Mouse (Mus musculus) cerebellum, adult 11 months (tissue): Measurements from ENCODE around the gene Eml6.
"Not testable (repeated sequence)": the region's sequence is repeated elsewhere in the genome, so short reads cannot be mapped to it uniquely, and the experiment has no call there.

Source experiments
- DNase-seq: peaks from one replicate; pipeline ENCODE4 v3.0.0; 2022

Gene Eml6

DNA sequence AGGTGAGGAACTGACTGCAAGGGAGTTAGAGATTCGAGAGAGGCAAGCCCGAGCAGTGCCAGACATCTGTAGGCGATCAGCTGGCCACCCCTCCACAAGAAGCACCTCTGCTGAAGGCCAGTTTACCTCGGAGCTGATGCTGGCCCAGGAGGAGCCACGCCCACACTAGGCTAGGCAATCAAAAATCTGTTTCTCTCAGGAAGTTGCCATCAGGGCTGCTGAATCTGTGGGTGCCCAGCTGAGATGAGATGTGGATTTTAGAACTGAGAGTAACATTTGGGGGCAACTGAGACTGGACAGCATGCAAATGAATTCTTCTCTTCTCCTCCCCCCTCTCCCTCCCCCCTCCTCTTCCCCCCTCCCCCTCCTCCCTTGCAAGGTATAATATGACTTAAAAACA is 238.4 kb downstream of the Eml6 start:
- DNase-seq, result no peak

DNA sequence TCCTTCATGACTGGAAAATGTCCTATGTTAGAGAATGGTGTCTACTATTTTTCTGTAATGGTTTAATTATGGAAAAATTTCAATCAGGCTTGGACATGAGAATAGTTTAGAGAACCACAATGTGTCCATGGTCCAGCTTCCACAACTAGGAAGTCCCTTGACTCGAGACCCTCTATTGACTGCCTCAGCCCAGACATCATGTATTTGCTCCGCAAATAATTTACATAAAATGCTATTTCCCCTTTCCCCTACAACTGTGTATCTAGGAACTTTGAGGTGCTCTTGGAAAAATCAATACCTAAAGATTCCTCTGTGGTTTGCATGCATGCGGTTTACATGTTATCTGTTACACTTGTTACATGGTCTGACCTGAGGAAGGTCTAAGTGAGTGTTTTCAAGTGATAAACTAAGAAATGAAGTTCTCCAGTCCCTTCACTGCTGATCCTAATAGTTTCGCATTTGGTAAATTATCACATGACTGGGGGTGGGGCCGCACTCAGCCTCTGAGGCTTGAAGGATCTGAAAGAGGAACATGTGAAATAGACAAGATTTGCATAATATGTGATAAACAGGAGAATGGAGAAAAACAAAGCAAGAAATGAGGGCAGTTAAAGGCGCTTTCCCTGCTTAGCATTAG is 239.1 kb downstream of the Eml6 start:
- DNase-seq, result no peak

DNA sequence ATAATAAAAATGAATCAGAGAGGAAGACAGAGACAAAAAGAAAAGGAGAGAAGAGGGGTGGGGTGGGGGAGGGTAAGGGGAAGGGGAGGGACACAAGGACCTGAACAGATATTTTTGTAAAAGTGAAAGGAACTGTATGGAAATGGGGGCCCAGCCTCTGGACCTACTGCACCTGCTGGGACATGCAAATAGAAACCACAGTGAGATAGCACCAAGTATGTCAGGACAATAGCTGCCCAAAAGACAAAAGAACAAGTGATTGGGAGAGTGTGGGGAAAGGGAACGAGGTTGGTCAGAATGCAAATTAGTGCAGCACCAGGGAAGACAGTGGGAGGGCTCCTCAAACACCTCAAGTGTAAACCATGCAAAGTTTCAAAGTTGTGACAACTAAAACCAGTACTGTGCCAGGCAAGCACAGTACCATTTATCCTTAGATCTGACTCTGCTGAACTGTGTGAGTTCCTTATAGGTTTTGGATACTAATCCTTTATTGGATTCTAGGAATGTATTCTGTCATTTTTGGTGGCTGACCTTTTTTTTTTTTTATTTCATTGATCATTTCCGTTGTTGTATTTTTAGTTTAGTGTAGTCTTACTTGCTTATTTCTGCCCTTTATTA is 246.3 kb downstream of the Eml6 start:
- no peak for DNase-seq

DNA sequence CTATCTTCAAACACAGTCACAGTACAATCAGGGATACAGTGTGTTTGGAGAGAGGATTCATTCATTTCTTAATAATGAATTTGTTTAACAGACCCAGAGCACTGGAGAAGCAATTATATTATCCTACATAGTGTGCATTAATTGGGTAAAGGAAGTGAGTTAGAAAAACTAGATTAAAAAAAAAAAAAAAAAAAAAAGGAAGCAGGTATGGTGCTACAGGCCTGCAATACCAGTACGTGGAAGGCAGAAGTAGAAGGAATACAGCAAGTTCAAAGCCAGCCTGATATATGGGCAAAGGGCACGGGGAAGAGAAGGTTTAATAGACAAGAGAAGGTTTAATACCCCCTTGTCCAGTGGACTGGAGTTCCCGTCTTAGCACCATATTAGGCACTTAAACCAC is 246.9 kb downstream of the Eml6 start:
- no peak for DNase-seq

DNA sequence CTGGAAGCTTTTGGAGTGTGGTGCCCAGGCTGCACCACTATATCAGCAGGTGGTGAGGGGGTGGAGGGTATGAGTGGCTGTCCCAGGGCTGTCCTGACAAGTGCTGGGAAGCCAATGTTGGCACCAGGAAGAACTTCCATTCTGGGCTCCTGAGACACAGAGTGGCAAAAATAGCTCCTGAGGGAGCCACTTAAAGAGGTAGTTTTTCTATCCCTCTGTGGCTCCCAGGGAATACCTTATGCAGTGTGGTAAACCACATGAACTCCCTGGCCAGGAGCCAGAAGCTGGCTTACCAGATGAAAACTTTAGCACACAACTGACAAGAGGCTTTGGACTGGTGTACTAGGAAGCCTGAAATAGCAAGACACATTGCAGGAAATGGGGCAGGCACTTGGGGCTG is 247.9 kb downstream of the Eml6 start:
- no peak for DNase-seq

DNA sequence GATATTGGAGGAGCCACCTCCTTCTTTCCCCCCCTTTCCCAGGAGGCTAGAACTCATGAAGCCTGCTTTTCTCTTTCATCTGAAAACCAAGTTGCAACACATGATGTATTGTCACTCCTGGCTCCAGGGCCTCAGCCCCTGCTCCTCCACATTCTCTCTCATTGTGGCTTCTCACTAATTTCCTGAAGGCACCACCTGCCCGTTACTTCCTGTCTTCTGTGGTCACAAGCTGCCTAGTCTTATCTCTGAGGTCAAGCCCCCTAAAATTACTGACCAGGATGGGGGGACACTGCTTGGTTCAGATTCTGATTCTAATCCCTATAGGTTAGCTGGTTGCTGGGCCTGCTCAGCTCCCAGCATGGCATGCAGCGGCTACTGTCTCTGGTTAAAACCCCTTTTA is 251.1 kb downstream of the Eml6 start:
- DNase-seq, result no peak

DNA sequence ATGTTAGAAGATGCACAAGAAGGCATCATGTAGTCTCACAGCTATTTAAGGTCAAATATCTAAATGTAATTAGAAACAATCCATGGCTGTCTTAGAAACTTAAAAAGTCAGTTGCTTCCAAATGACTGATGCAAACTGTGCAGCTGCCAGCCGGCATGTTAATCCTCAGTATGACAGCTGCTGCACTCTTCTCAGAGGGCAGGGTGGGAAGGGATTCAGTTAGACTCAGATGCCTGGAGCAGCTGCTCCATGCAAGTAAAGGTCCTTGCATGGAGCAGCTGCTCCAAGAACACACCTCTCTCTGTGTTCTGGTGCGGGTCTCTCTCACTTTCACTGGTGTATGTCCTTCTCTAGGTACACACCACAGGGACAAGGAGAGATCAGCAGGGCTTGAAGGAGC is 251.5 kb downstream of the Eml6 start:
- no peak for DNase-seq

DNA sequence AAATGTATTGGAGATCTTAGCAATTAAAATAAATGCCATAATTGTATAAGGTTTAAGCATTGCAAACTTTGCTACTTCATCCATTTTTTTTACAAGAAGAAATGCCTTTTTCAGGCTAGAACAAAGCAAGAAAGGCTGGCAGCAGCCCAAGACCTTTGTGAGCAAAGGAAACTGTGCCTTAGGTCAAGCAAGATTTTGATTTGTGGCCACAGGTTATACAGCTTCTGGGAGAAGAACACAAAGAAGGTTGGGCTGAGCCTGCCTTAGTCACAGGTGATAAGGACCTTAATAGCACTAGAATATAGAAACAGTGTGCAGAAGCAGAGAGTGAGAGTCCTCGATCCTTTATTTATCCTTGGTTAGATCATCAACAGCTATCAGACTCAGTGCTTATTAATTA is 253.6 kb downstream of the Eml6 start:
- DNase-seq, result no peak

DNA sequence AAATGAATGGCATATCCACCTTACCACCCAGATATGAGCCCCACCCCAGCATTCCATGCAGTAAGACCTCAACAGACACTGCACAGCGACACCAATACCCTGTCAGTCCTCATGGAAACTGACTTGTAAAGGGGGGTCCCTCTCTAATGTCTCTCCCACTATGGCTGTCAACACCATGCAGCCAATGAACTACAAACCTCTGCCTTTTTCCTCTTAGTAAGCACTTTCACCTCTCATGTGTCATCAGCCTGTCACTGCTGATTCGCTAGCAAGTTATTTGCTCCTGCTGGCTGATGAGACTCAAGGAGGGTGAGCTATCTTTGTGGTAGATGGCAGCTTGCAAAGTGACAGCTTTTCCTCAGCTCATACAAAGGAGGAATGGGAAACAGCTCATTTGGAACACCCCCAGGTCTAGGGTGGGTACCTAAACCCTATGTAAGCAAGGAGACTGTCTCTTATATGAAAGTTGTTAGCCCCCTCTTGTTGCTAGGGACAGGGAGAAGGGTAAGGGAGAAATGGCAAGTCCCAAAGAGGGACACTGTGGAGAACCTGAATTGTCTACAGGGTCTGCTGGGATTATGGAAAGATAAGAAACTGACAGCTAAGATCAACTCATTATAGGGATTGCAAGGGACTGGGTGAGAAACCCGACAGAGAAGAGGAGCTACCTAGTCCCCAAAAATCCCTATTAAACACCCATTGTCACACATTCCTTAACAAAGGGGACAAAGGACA is 255.0 kb downstream of the Eml6 start:
- no peak for DNase-seq

DNA sequence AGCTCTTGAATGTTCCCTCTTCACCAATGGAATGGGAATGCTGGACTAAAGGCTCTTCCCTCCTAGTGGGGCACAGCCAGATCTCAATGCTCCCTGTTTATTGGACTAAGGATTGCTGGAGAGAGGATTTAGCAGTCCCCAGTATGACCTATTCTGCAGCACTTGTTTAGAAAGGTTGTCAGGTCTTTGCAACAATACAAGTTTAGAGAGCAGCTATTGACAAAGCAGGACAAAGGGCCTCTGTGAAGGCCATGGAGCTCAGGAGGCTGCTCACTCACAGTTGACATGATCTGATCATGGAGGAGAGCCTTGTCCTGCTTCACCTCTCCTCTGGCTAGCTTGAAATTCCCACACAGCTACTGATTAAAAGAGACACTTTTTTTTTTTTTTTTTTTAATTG is 257.3 kb downstream of the Eml6 start:
- no peak for DNase-seq

DNA sequence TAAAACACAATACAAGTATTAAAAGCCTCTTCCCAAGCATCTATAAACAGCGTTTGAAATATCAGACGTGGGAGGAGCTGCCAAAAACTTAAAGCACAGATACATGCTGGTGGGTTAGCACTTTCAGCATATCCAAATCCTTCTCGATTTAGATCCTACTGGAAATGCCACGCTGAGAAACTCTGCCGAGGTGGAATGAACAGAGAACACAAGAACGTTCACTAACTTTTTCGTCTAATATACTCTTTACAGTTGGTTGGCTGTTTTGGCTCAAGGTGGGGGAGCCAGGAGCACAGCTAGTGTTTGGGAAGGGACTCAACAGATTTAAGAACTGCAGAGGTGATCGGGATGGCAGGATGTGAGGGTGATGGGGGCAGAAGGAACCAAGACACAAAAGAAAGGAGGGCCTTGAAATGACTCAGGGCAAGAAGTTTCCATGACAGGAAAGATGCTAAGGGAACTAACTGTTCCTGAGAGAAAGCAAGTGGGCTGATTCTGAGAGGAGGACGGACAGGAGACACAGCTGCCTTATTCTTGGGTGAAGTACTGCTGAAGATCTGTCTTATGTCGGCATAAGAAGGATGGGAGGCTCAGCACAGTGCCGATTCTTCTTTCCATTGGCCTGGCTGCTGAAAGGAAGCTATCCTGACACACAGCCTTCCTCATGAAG is 259.4 kb downstream of the Eml6 start:
- DNase-seq, result no peak

DNA sequence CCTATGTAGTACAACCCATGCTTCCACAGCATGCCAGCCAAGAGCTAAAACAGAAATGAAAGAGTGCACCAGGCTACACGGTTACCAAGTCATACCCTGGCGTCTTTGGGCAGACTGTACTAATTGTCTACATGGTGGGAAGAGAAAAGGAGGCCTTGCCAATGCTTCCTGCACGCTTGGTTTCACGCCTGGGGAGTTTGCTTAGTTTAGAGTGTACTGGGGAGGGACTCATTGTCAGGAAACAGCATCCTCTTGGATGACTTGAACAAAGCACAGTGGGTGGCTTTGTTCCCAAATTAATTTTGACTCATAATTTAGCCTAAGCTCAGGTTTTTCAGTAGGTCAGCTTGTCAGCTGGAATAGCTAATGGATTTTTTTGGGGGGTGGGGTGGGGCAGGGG is 260.8 kb downstream of the Eml6 start:
- peak; percentile 41 for DNase-seq

DNA sequence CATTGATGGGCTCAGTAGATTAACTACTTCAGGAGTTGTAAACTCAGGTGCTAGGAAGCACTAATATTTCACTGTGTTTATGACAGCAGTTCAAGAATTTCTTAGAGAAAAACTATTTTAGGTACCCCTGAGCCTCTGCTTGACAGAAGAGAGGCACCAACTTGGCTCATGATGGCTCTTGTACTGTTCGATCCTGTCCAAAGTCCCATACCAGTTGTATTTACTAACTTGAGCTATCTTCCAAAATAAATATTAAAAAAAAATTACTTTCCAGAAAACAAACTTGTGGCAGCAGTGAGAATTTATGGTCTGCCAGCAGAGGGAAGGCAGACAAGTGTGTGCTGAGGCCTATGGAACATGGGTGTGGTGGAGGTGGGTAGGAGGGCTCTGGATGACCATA is 263.1 kb downstream of the Eml6 start:
- no peak for DNase-seq

DNA sequence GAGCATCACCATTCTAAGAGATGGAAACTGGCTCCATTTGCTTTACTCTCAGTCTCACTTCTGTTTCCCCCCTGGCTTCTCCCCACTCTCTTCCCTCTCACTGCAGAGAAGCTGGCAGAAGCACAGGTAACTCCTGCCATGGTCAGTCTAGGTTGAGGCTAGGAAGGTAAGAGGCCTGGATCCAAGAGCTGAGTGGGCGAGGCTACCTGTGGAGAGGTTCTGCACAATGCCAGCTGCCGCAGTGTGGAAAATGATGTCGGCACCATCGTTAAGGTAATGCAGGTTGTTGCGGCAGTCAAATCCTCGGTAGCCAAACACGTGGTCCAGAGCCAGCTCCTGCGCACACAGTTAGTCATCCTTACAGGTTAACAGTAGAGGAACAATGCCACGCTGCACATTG is 264.4 kb downstream of the Eml6 start:
- DNase-seq, result no peak

DNA sequence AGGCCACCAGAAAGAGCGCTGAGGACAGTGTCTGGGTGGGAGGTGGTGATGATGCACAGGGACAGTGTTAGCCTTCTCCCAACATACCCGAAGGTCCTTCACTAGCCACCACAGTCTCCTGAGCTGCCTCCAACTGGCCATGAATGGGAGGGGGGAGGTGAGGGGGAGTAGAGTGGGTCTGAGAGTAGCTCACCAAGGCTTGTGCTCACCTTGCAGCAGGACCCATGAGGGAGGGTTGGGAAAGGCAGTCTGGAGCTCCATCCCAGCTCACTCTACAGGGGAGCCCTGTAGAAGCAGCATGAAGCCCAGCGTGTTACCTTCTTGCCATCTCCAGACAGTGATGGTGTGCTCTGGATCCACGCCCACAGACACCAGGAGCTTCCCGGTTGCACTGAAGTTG is 267.2 kb downstream of the Eml6 start:
- no peak for DNase-seq

DNA sequence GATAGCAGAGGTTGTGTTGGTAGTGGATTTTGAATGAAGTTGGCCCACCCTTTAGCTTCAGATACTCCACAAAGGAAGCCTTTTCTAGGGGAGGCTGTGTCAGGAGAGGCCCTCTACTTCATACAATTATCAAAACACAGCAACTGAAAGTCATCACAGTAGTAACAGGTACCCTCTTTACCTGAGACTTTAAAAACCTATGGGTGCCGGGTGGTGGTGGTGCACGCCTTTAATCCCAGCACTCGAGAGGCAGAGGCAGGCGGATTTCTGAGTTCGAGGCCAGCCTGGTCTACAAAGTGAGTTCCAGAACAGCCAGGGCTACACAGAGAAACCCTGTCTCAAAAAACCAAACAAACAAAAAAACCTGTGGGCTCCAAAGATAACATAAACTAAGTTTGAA is 269.8 kb downstream of the Eml6 start:
- not testable (repeated sequence) for DNase-seq

DNA sequence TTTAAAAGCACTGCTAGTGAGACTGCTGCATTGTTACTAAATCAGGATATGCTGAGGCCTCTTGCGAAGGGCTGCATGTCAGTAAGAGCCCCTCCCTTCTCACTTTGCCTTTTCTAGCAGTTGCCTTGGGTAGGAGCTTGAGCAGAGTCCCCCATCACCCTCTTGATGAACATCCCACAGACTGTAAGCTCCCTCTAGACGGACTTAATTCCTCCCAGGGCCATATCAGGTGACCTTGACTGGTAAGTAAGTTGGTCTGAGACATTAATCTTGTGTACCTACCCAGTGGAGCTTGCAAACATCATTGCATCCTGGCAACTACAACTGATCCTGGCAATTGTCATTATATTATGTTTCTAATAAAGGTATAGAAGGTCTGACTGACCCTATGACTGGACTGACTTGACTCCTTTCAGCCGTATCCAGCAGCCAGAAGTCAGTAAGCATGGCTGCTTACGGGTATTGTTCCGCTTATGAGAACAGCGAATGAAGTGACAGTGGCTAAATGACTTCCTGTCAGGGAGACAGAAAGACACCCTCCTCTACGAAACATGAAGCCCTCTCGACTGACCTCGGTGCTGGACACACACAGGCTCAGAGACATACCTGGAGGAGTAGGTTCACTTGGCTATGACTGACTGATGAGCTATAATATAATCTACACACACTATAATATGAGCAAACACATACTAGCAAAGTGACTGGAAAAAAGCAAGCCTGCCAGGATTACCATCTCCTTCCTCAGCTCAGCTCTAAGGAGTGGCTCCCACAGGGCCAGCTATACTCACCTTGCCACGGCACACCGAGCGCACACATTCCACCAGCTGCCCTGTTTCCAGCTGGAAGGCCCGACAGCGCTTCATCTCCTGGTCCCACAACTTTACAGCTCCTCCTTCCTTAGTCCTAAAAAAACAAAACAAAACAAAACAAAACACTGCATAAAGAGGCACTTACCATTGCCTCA is 273.9 kb downstream of the Eml6 start:
- DNase-seq, result no peak

DNA sequence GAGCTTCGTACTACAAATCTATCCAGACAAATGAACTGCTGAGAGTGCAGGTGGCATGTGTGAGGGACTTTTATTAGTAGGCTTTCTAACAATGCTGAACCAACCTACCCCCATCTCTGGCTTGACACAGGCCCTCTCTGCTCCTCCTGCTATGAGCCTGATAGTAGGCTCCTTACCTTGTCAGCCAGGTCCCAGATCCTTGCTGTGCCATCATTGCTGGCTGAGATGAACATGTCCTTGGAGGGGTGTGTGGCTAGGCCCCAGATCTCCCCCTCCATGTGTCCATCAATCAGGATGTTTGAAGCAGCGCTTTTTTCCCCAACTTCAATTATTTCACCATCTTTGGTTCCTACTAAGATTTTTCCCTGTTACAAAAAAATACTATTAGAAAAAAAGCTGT is 274.8 kb downstream of the Eml6 start:
- no peak for DNase-seq

DNA sequence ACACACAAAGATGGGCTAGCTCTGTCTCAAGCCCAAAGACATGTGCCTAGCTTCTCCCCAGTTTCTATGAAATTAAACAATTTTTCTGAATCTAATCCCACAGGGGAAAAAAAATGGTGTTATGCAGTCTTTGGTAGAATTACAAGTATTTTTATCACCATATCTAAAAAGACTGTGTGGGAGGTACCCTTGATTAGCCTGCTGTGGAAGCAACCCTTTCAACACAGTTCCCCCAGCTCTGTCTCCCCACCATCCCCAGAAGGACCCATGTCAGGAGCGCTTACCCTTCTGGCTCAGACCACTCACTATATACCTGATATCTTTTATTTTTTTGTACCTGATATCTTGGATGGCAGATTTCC is 276.4 kb downstream of the Eml6 start:
- no peak for DNase-seq

DNA sequence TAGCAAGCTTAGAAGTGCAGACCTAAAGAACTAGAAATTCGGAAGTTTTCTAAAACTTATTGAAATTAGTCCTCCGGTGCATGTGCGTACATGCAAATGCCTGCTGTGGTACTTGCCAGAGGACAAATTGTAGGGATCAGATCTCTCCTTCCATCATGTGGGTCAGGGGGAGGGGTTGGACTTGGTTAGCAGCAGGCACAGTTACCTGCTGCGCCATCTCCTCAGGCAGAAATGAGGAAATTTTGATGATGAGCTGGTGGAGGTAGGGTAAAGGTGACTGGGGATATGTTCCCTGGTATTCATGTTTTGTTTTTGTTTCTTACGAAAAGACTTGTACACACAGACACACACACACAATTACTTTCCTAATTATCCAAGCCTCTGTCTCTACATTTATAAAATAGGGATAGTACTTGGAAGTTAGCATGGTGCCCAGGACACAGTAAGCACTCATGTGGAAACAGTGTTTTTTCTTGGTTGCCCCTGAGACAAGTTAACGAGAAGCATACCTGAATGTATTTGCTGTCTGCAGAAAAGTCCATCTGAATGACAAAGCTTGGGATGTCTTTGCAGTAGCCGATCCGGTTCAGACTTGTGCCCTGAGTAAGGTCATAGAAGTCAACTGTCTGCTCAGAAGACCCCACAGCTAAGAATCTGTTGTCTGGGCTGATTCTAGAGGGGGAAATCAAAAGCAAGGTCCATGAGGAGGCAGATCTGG is 276.9 kb downstream of the Eml6 start:
- no peak for DNase-seq

DNA sequence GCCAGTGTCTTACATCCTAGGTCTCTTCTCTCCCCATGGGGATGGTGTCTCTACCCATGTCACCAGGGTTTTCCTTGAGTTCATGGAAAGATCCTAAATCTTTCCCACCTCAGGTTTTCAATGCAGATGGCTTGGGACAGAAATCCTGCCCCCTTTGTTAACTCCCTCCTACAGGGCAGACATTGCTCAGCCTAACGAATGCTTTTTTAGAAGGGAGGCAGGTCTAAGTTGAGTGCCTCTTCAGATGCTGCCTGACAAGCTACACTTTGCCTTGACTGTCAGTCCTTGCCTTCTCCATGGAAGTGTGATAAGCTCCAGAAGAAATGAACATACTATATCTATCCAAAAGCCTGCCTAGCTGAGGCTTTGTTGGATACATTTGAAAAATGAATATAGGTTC is 278.0 kb downstream of the Eml6 start:
- DNase-seq, result no peak

DNA sequence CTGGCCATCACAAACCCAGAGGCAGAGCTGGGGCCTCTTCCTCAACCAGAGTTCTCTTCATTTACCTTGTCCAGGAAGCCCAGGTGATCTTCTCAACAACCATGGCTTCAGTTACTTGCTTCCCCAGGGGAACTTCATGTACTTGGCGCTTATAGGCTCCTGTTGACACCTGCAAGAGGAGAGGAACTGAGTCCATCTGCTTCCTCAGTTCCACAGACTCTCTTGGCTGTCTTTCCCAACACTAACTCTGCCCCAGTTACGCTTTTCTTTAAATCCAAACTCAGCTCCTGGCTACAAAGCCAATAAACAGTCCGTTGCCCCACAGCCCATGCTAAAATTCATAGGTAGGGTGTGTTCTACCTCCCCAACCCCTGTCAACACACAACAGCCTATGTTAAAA is 278.5 kb downstream of the Eml6 start:
- no peak for DNase-seq
